Mouse (Mus musculus) frontal cortex, postnatal 36 days (tissue): Measurements from ENCODE around the gene Nagpa.

ENCODE experiments used
- DNase-seq, 2 experiments: peaks; one replicate each; pipeline ENCODE4 v3.0.0; 2022; ENCODE audit warnings: low spot score in 2 of 2

The Nagpa gene

GRCm38 (mm10) chr16:5195080-5195479 lies 8.7 kb downstream of the Nagpa start:
- DNase-seq: peak; percentile 36 to 65

- peak; percentile 42 to 67 for DNase-seq
Observed at GRCm38 (mm10) chr16:5186234-5186633, 17.6 kb downstream of the Nagpa start.

GRCm38 (mm10) chr16:5185691-5186090 lies 18.1 kb downstream of the Nagpa start:
- DNase-seq: no peak

DNA sequence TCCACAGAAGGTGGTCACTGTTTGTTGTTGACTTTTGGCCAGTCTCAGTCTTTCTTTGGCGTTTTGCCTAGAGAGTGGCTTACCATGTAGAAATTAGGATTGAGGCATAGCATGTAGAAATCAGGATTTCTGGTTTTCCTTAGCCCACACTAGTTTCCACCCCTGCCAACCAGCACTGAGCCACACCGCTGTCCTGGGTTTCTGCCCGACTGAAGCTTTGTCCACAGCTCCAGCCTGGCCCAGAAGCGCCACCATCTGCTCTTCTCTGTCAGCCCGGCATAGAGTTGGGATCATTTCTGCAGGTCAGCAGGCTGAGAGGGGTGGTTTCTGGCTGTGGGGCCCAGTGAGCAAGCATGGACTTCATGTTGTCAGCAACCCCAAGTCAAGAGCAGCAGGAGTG lies 18.9 kb downstream of the Nagpa start:
- no peak for DNase-seq

GRCm38 (mm10) chr16:5184101-5184500 lies 19.7 kb downstream of the Nagpa start:
- no peak for DNase-seq

DNA sequence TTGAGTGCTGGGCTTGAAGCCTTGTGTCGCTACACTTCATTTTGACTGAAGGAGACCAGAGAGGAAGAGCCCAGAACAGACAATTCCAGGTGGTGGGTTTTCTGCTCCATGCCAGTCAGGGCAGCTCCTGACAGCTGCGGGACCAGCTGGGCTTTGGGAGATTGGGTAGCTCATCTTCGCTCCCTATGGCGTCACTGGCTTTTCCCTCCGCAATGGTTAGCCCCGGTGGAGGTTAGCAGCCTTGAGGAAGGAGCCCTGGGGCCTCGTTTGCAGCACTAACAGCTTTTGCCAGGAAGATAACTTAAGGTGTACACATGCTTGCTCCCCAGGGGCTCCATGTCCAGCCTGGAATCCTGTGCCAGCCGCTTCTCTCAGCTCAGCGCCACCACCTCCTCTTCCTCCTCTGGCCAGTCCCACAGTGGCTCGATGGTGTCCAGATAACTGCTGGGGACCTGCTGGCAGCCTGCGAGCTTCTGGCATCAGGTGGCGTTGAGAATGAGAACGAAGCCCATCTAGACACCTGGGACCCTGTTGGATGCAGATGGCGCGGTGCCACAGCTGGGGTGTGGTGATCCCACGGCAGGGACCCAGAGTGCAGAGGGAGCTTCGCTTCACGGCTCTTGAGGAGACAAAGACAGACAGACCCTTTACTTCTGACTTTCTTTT lies 20.4 kb downstream of the Nagpa start:
- no peak for DNase-seq

DNA sequence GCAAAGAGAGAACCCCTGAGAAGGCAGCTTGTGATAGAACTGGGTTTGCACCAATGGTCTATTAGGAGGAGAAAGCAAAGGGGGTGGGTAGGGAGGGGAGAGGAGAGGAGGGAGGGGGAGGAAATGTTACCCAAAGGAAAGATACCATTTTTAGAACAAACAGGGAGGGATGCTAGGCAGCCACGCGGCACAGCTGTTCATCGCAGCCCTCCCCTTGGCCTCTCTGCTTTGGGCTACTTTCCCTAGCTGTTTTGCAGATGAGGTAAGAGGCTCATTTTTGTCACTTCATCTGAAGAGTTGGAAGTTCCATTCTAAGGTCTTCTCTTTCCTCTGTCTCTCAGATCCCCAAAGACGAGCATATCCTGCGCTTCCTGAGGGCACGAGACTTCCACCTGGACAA lies 31.2 kb downstream of the Nagpa start:
- DNase-seq: no peak

GRCm38 (mm10) chr16:5168829-5169228 lies 35.0 kb downstream of the Nagpa start:
- no peak for DNase-seq

DNA sequence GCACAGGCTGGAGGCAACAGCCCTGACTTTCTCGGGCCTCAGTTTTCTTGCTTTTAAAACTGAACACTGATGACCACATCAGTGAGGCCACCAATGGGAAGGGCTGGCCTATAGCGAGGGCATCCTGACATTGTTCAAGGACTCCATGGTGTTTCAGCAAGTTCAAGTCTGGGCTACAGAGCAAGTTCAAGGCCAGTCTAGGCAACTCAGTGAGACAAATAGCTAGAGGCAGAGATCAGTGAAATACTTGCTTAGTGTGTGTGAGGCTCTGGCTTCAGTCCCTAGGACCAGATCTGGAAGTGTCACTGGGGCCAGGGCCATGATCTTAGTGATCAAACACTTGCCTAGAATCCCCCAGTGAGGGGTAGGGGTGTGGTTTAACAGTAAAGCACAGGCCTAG lies 35.8 kb downstream of the Nagpa start:
- no peak for DNase-seq

- DNase-seq: no peak
Observed at GRCm38 (mm10) chr16:5164327-5164726, 39.5 kb downstream of the Nagpa start.

DNA sequence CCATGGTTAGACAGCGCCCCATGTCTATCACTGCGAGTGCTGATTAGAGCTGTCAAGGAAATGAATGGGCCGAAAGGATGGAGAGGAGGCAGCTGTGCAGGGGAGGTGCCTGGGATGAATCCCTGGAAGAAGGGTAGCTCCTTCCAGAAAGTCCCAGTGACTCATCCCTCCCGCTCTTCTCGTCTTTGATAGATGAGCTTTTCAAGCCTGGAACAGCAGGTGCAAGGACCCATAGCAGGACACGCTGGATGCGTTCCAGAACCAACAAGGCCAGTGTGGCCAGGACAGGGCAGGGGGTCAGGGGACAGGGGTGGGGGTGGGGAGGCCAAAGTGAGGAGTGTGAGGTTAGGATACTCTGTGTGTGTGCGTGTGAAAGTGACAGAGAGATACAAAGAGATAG lies 44.6 kb downstream of the Nagpa start:
- peak in 1 of 2 experiments; percentile 13 for DNase-seq

- DNase-seq: no peak
Observed at GRCm38 (mm10) chr16:5157113-5157512, 46.7 kb downstream of the Nagpa start.

- DNase-seq: no peak
Observed at GRCm38 (mm10) chr16:5156495-5156894, 47.3 kb downstream of the Nagpa start.

DNA sequence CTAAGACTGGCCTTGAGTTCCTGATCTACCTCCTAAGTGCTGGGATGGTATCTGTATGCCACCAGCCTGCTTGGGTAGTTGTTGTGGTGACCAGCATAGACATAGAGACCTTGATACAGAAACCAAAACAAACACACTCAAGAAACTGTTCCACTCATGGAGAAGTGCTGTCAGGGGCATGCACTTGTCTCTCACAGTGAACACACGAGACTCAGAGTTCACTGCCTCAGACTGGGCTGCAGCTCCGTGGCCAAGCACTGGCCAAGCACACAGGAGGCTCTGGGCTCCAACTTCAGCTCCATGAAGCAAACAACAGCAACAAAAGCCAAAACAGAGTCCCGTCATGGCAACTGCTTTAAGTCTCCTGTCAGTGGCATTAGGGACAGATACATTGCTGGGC lies 48.8 kb downstream of the Nagpa start:
- no peak for DNase-seq

DNA sequence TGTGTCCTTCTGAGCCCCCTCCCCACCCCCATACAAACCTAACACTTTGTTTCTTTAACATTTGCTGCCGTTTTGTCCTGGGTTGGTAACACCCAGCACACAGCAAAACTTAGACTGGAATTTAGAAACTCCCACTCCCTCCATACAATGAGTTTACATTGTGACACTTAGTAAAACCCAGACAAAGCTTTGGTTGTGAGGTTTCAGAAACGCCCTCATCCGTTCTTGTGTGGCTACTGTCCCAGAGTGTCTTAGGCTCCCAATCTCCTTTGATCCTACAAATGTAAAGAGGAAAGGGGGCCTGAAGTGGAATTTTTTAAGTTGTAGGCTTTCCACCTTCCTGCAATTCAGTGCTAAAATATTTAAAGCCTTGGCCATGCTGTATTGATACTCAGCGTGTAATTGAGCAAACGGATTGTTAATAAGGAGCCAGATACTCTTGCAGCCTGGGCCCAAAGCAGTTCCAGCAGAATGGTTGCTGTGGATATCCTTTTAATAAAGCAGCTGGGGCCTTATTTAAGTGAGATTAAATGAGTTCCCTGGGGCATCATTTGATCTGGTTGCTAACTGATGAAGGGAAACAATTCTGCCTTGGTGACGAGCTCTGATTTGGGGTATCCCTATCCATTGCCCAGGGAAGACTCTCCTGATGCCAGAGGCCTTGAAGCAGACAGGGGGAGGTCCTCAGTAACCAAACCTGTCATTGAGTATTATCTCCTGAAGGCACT lies 50.3 kb downstream of the Nagpa start:
- no peak for DNase-seq

GRCm38 (mm10) chr16:5150544-5150943 lies 53.3 kb downstream of the Nagpa start:
- DNase-seq: no peak

- DNase-seq: no peak
Observed at GRCm38 (mm10) chr16:5147037-5147385, 56.8 kb downstream of the Nagpa start, which contains the start of gene Sec14l5. Sec14l5 (plus strand) TSS chr16:5147109.

GRCm38 (mm10) chr16:5146367-5147036 lies 57.3 kb downstream of the Nagpa start:
- peak; percentile 30 to 40 for DNase-seq

DNA sequence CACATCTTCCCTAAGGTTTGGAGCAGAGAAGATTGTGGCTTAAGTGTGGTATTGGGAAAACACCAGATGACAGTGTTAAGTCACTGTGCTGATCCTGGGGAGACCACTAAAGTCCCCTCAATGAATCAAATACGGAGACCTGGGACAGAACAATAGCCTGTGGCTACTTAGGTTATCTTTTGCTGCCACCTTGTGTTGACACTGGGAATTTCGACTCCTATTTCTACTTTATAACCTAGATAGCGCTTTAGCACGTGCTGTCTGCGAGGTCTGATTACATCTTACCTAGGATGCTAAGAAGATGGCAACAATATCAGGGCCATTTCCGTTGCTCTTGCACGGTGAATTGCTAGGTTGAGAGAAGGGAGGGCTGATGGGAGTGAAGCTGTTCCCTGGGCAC lies 58.2 kb downstream of the Nagpa start:
- DNase-seq: peak; percentile 74 to 87
